Mouse (Mus musculus) heart, adult 2 months (tissue): Measurements from ENCODE around the gene Zcrb1. TPM values are rescaled to one million over a fixed set of nuclear protein-coding genes. Genes with fewer than 3 reads are reported as not detected.

Experiments
- DNase-seq, 2 experiments: peaks; one replicate each; pipeline ENCODE4 v3.0.0; 2021
- H3K27ac ChIP-seq: fragments of 200-600 bp; 2 replicates; pipeline ENCODE4 v1.8.1; 2022
- H3K27me3 ChIP-seq: fragments of 200-500 bp; 2 replicates; pipeline ENCODE4 v1.6.1; 2012; ENCODE audit warnings: mild to moderate bottlenecking, low read length, inconsistent platforms, mixed read lengths; ENCODE audit not compliant: control insufficient read depth, insufficient read depth
- H3K36me3 ChIP-seq: fragments of 200-500 bp; 2 replicates; pipeline ENCODE4 v1.6.1; 2012; ENCODE audit warnings: low read length, inconsistent platforms; ENCODE audit not compliant: control insufficient read depth, insufficient read depth
- H3K4me1 ChIP-seq: fragments of 200-500 bp; 2 replicates; pipeline ENCODE4 v1.6.1; 2011; ENCODE audit warnings: low read length; ENCODE audit not compliant: control insufficient read depth, insufficient read depth
- H3K4me3 ChIP-seq: fragments of 200-600 bp; 2 replicates; pipeline ENCODE4 v1.8.1; 2022
- H3K79me2 ChIP-seq: fragments of 200-500 bp; replicated peaks from 2 replicates; pipeline ENCODE4 v1.6.1; 2012; ENCODE audit warnings: mild to moderate bottlenecking, inconsistent platforms, low read length, moderate library complexity, mixed read lengths; ENCODE audit not compliant: control insufficient read depth, insufficient read depth
- H3K9ac ChIP-seq: fragments of 200-500 bp; 2 replicates; pipeline ENCODE4 v1.6.1; 2012; ENCODE audit warnings: low read depth, mild to moderate bottlenecking, control low read depth, inconsistent platforms, low read length, mixed read lengths
- CTCF ChIP-seq: fragments of 200-600 bp; IDR thresholded peaks from 2 replicates; pipeline ENCODE4 v1.8.1; 2022; ENCODE audit warnings: antibody characterized with exemption, mild to moderate bottlenecking, moderate library complexity
- EP300 ChIP-seq: fragments of 200-500 bp; IDR thresholded peaks from 2 replicates; pipeline ENCODE4 v1.6.1; 2011; ENCODE audit warnings: low read depth, low read length, control low read depth; ENCODE audit not compliant: insufficient read depth
- POLR2A ChIP-seq: fragments of 200-500 bp; IDR thresholded peaks from 2 replicates; pipeline ENCODE4 v1.6.1; 2011; ENCODE audit warnings: mild to moderate bottlenecking, low read depth, low read length, control low read depth; ENCODE audit not compliant: insufficient read depth
- WGBS: fragments of 180-500 bp; shearing (Covaris S2); methylation state at CpG from one replicate; pipeline ENCODE4 v1.1.7; 2018; 5-methylcytosine and 5-hydroxymethylcytosine counted together
- intact Hi-C: fragments of 180-260 bp; cut with DNase I; formaldehyde crosslinking; loops from one replicate; pipeline ENCODE4 v1.15.1; 2025
- polyA plus RNA-seq: library from polyadenylated mRNA; depleted of rRNA; stranded (reverse); fragments of >200 nt; gene quantifications from 2 replicates; pipeline ENCODE4 v1.2.3, GENCODE M21; 2012
- total RNA-seq, 2 experiments: library from RNA; stranded (reverse); gene quantifications; 2 replicates each; pipeline ENCODE4 v1.2.3; 2021

The Zcrb1 gene
- total and polyA plus RNA-seq, 3 experiments, result 33.0 to 97.3 (median 89.3) TPM

DNA sequence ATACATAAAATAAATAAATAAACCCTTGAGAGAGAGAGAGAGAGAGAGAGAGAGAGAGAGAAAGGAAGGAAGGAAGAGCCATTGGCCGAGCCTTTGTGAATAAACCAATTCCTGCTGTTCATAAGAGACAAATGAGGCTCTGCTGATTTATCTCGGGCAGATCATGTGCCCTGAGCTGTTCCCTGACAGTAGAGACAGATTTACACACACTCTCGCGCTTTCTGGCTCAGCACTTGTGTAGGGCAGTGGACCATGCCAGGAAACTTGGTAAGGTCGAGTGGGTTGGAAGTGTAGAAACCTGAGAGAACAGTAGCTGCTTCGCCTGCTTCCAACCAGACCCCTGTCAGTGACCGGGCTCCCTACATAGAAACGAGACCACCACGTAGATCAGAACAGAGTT lies 29.6 kb downstream of the Zcrb1 start:
- no peaks in the 10 kb centered on the region for H3K27me3 ChIP-seq
- no peak overlapping the region for H3K9ac ChIP-seq
- H3K79me2 ChIP-seq, result no peaks in the 10 kb centered on the region
- H3K27ac ChIP-seq, result no peak overlapping the region
- TF ChIP-seq EP300 (no peak), CTCF (no peak), POLR2A (no peak)
- no peaks in the 10 kb centered on the region for H3K36me3 ChIP-seq
- no peaks in the 10 kb centered on the region for H3K4me1 ChIP-seq
- DNase-seq, result no peak
- 47% methylated on average over 9 of the region's 9 CpGs for WGBS
- no peak overlapping the region for H3K4me3 ChIP-seq
- intact Hi-C loops, result no loop called here

DNA sequence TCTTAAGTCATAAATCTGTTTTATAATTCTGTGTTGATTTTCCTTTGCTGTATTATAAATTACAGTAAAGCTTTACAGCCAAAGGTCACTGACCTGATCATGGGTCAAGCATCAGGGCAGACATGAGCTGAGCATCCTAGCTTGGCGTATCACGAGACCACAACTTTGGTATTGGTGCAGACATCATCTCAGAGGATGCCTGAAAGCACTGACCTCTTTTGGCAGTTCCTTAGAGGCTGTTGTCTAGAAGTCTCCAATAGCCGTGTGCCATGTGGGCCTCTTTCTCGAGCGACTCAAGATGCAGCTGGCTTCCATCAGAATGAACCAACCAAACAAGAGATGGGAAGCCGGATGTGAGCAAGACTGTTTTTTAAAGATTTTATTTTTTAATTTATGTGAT lies 32.6 kb downstream of the Zcrb1 start:
- Histone ChIP-seq H3K4me1 (no peaks in the 10 kb centered on the region), H3K4me3 (no peak overlapping the region), H3K27me3 (no peaks in the 10 kb centered on the region), H3K79me2 (no peaks in the 10 kb centered on the region), H3K36me3 (no peaks in the 10 kb centered on the region), H3K9ac (no peak overlapping the region), H3K27ac (no peak overlapping the region)
- intact Hi-C loops, result no loop called here
- WGBS, result 84% methylated on average over 6 of the region's 6 CpGs
- TF ChIP-seq EP300, result no peak
- no peak for TF ChIP-seq CTCF
- TF ChIP-seq POLR2A, result no peak
- DNase-seq, result no peak

DNA sequence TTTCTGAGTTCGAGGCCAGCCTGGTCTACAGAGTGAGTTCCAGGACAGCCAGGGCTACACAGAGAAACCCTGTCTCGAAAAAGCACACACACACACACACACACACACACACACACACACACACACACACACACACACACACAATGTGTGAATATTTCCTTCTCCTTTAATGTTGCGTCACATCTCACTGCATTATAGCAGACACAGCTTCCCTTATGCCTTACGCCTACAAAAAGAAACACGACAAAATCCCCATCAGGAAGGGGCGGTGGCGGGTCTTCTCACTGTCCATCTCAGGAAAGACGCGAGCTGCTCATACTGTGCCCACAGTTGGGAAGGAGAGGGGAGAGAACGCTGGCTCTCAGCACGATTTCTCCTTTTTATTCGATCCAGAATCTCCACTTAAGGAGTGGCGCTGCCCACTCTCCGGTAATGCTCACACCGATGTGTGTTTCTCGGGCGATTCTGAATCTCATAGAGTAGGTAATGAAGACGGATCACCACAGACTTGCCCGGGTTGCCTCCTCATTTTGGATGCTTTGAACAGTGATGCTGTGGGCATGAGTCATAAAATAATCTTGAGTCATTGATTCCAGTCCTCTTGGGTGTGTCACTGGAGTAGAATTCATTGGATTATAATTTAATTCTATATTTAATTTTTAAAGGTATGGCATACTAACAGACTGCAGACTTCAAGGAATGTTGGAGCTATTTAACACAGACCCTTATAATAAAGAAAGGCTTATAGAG lies 39.6 kb downstream of the Zcrb1 start:
- H3K9ac ChIP-seq, result no peak overlapping the region
- DNase-seq, result no peak
- intact Hi-C loops, result no loop called here
- 86% methylated on average over 19 of the region's 19 CpGs for WGBS
- H3K27ac ChIP-seq, result no peak overlapping the region
- H3K36me3 ChIP-seq, result no peaks in the 10 kb centered on the region
- no peak overlapping the region for H3K4me3 ChIP-seq
- no peak for TF ChIP-seq EP300
- TF ChIP-seq CTCF, result no peak
- no peak for TF ChIP-seq POLR2A
- H3K4me1 ChIP-seq, result no peaks in the 10 kb centered on the region
- H3K27me3 ChIP-seq, result no peaks in the 10 kb centered on the region
- H3K79me2 ChIP-seq, result no peaks in the 10 kb centered on the region

DNA sequence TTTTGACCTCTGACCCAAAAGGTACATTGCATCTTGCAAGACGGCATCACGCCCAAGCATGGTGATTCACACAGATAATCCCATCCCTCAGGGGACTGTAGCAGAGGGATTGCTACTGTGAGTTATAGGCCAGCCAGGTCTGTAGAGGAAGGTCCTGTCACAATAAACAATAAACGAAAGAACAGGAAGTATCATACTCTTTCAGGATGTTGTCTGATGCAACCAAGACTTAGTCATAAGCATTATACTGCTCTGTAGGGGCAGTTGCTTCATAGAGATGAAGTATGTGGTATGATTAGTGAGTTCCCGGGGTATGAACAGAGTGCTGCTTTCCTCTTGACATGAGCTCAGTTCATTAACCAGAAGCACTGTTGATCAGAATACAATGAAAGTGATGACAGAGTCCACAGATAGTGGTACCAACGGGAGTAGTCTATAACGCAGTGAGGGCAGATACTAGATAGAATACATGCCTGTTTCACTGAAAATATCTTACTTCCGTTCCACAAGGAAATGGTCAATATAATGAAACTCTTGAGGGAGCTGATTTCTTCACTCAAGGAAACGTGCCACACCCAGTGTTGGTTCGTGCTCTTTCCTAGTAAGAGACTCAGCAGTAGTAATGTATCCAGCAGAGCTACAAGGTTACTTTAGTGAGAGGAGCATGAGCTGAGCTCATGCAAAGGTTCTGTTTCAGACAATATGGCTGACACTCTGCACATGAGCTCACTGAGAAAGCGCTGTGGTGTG lies 57.3 kb downstream of the Zcrb1 start:
- TF ChIP-seq EP300 (no peak), CTCF (no peak), POLR2A (no peak)
- DNase-seq, result no peak
- no peak overlapping the region for H3K27ac ChIP-seq
- H3K9ac ChIP-seq, result no peak overlapping the region
- H3K79me2 ChIP-seq, result no peaks in the 10 kb centered on the region
- no peak overlapping the region for H3K4me3 ChIP-seq
- no peaks in the 10 kb centered on the region for H3K4me1 ChIP-seq
- intact Hi-C loops, result no loop called here
- WGBS, result 35% methylated on average over 10 of the region's 10 CpGs
- H3K36me3 ChIP-seq, result no peaks in the 10 kb centered on the region
- H3K27me3 ChIP-seq, result no peaks in the 10 kb centered on the region

DNA sequence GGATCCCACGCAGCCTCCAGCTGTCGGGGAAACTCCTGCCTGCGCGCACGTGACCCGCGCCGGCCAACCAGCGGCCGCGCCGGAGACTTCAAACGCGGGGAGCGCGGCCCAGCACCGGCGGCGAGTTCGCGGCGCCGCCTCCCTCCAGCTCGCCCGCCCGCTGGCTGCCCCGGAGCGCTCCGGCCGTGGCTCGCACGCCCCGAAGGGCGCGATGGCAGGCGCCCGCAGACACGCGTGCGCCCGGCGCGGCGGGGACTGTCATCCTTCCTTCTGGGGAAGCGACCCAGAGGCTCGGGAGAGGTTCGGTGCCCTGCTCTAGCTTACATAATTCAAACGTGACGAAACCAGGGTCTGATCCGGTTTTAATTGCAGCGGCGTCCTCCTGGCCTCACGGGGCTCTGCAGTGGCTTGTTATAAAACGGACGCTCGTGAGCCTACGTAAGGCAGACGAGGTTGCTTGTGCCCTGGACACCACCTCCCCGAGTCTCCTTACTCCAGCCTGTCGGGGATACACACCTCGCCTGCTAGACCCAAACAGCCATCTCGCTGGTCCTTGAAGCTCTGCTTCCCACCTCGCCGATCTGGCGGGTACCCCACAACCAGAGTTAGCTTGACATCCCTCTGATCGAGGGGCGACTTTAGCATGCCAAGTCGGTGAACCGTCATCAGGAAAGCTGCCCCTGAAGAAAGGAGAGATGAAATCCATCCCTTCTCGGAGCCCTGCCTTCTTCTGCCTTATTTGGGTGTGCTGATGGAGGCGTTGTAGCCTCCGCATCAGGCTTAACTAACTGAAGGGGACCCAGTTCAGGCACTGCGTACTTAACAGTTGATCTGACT lies 61.0 kb downstream of the Zcrb1 start, which contains the start of gene Yaf2:
Gene Yaf2, minus strand, starts transcription at position 11 of the 837 bp plus-strand sequence.
- no peaks in the 10 kb centered on the region for H3K4me1 ChIP-seq

More for the DNA sequence above, 61.0 kb downstream of the Zcrb1 start, which contains the start of gene Yaf2:
- no peak for TF ChIP-seq CTCF
- TF ChIP-seq EP300, result no peak
- no peak for TF ChIP-seq POLR2A
- under 1% methylated on average over 72 of the region's 73 CpGs for WGBS
- no peaks in the 10 kb centered on the region for H3K27me3 ChIP-seq
- H3K4me3 ChIP-seq, result peak within 1 kb of the TSS; percentile 88
- intact Hi-C loops, result loop anchor here (1.0 to 5.0 kb wide), 3 partner anchors 62 to 260 kb away; partner anchors contain the start of genes Gxylt1, Pphln1, Prickle1 and Zcrb1
- peaks cover 3% of the 10 kb centered on the region; the same call in 1 of the 2 replicates for H3K36me3 ChIP-seq
- peak within 1 kb of the TSS; percentile 72 for H3K27ac ChIP-seq
- peaks cover 2% of the 10 kb centered on the region; the same call in 1 of the 2 replicates for H3K79me2 ChIP-seq
- peak within 1 kb of the TSS; percentile 81 for H3K9ac ChIP-seq
- DNase-seq, result peak; percentile 91 to 94
